Mouse (Mus musculus): Measurements from ENCODE around the gene Idi2. TPM values are rescaled to one million over a fixed set of nuclear protein-coding genes. Genes with fewer than 3 reads are reported as not detected.

Idi2 gene
- polyA plus RNA-seq (2012; rRNA removed): not detected in 2 replicates

DNA sequence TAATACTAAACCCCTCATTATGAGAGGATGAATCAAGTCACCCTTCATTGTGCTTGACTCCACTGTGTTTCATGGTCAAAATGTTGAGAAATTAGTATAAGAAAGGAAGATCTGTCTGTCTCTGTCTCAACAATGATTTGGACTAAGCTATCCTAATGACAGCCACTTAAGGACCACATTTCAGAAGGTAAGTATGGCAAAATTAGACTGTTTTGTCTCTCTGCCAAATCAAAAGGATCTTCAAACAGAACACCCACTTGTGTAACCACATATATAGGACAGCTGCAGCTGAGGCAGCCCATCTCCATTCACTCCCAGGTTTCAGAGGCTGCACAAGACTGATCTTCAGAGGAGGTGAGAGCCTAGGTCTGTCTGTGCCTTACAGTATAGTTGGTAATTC lies at the start of gene Idi2:
Gene Idi2, plus strand, starts transcription at position 301 of the 400 bp plus-strand sequence.

DNA sequence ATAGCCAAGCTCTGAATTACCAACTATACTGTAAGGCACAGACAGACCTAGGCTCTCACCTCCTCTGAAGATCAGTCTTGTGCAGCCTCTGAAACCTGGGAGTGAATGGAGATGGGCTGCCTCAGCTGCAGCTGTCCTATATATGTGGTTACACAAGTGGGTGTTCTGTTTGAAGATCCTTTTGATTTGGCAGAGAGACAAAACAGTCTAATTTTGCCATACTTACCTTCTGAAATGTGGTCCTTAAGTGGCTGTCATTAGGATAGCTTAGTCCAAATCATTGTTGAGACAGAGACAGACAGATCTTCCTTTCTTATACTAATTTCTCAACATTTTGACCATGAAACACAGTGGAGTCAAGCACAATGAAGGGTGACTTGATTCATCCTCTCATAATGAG lies 4.5 kb upstream of the Idi2 start, which contains the start of gene Gm9745:
Gene Gm9745, minus strand, starts transcription at position 101 of the 400 bp plus-strand sequence.

DNA sequence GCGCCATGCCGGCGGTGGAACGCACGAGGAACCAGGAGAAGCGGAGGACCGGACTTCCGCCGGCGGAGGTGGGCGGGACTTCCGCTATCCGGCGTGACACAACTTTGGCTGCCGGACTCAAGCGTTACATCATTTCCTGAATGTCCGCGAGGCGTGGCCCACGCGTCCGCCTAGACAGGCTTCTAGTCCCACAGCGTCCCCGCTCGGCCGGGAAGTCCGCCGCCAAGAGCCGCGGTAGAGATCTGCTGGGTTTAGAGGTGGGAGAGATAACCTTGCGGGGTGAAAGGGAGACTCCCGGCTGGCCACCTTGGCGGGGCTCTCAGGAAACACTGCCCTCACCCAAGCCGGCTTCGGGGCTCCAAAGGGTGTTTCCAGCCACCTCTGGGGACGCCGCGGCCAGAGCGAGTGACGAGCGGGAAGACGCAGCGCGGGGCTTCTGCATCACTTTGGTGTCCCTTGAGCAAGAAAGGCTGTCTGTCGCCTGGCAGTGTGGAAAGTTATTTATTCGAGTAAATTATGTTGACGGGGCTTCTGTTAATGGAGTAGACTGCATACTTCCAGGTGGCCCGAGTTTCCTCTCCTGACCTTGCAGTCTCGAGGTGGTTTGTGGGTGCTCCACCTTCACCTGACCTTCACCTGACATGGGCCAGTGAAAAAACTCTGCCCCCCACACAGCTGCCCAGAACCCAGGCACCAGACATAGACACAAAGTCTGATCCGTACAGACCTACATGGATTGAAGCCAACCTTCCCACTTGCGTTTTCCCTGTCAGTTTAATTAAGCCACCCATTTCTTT lies 43.5 kb downstream of the Idi2 start, which contains the start of gene Gtpbp4:
Gene Gtpbp4, minus strand, starts transcription at position 94 of the 797 bp plus-strand sequence.

Other genes with a start within 250 kb of the Idi2 start
- gene Wdr37, start 81.0 kb upstream of the Idi2 start, polyA plus RNA-seq (2012; rRNA removed): 1.3 and 2.6 TPM in 2 replicates
- 3.3 and 3.5 TPM in 2 replicates for gene Idi1, start 67.4 kb upstream of the Idi2 start, polyA plus RNA-seq (2012; rRNA removed)
- gene Gm9745, start 4.6 kb upstream of the Idi2 start, polyA plus RNA-seq (2012; rRNA removed): not detected in 2 replicates
- 0.60 and 1.4 TPM in 2 replicates for gene Gtpbp4, start 43.2 kb downstream of the Idi2 start, polyA plus RNA-seq (2012; rRNA removed)
- gene Larp4b, start 141.0 kb downstream of the Idi2 start, polyA plus RNA-seq (2012; rRNA removed): 9.1 and 9.3 TPM in 2 replicates

Measured in stomach, adult 2 months (tissue).